Mouse (Mus musculus) heart, postnatal 0 days (tissue): ENCODE data around the gene Scml4.
A peak's percentile ranks its signal among the peaks of the same experiment; 100 is the strongest.

Experiments used
- CTCF ChIP-seq: IDR thresholded peaks from 2 replicates; pipeline ENCODE4 v1.5.1; 2016; ENCODE audit warnings: antibody characterized with exemption, control low read depth, low read depth
- EP300 ChIP-seq: IDR thresholded peaks from 2 replicates; pipeline ENCODE4 v1.6.1; 2016; ENCODE audit warnings: antibody characterized with exemption, low read depth

GRCm38 (mm10) chr10:42941697-42942221, 81.6 kb downstream of the Scml4 start:
- TF ChIP-seq CTCF = peak; percentile 64
- TF ChIP-seq EP300 = no peak
